Mouse (Mus musculus): ENCODE results near the gene Myo1a. TPM values are rescaled to one million over a fixed set of nuclear protein-coding genes. Genes with fewer than 3 reads are reported as not detected.
"Not testable (repeated sequence)": the region's sequence is repeated elsewhere in the genome, so short reads cannot be mapped to it uniquely, and the experiment has no call there.

Myo1a gene
- total RNA-seq, 2 experiments from 2014 or later = 0.18 to 0.53 TPM

DNA sequence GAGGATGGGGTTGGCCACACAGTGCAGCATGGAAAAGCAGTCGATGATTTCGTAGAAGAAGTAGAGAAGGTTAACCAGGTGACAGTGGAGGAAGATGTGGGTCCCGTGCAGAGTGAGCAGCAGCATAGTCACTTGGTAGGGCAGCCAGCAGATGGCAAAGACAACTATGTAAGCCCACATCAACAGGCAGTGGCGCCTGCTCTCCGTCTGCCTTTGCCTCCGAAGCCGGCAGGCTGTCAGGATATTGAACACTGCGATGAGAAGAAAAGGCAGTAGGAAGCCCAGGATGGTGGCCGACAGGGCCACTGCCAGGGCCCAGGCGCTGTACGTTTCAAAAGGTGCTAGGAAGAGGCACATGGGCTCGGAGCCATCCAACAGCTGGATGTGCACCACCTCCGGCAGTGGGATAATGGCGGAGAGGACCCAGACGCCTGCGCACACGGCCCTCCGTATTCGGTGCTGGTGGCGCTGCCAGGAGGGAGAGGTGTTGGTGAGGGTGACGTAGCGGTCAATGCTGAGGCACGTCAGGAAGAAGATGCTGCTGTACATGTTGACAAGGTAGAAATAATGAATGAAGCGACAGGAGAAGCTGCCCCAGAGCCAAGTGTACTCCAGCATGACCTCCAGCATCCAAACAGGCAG is 45.3 kb downstream of the Myo1a start:
- DNase-seq = no peak
- intact Hi-C loops (cut with DNase I; ENCODE audit: low total_unique reads) = no loop called here

DNA sequence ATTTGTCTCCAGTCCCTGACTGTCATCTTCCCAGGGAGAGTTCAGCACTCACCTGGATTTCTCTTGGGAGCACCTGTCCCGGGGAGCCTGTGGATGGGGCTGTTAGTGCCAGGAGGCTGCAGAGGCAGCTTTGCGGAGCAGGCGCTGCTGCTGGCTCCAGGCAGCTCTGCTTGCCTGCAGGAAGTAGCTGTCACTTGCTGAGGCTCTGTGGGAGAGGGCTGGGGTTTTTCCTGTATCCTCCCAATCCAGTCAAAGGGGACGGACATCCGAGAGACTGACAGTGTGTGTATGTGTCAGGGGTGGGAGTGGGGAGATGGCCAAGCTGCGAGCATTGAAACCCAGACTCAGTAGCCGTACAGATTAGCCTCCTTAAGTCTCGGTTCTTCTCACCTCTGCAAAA is 46.6 kb downstream of the Myo1a start, which contains the start of gene Gpr182:
Gpr182 (minus strand) TSS at position 185 of the 400 bp plus-strand sequence.
- DNase-seq = no peak
- intact Hi-C loops (cut with DNase I; ENCODE audit: low total_unique reads) = no loop called here

DNA sequence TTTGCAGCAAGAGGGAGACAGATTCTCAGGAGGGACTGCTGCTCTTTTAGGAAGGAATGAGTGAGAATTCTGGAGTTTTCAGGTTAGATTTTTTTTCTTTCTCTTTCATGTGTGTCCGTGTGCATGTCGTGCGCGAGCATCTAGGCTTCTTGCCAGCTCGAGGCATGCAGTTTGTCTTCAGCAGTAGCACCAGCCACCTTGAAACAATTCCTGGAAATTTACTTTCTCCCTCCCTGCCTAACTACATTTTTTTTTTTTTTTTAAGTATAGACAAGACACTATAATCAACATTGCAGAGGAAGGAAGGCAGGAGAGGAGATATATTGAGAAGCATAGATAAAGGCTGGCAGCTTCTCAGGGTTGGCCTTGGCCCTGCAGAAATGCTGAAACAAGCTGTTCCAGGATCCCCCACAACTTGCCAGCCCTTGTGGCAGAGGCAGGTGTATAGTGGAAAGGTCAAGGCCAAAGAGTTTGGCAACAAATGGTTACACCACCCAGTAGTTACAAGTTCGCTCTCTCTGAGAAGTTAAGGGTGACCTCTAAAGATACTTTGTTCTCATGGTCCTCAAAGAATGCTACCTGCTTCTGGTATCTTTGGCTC is 49.7 kb downstream of the Myo1a start:
- intact Hi-C loops (cut with DNase I; ENCODE audit: low total_unique reads) = no loop called here
- no peak for DNase-seq

DNA sequence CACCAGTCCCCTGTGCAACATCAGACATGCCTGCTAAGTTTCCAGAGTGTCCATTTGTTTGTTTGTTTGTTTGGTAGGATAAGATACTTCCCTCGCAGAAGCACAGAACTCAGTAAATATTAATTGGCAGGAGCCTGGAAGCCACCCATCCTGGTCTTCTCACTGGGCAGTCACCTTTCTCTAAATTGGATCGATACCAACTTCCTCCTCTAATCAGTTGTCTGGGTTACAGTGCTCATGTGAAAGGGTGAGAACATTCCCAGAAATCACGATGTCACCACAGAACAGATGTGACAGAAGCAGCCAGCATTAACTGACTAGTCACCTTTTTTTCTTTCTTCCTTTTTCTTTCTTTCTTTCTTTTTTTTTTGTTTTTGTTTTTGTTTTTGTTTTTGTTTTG is 50.3 kb downstream of the Myo1a start:
- intact Hi-C loops (cut with DNase I; ENCODE audit: low total_unique reads) = no loop called here

DNA sequence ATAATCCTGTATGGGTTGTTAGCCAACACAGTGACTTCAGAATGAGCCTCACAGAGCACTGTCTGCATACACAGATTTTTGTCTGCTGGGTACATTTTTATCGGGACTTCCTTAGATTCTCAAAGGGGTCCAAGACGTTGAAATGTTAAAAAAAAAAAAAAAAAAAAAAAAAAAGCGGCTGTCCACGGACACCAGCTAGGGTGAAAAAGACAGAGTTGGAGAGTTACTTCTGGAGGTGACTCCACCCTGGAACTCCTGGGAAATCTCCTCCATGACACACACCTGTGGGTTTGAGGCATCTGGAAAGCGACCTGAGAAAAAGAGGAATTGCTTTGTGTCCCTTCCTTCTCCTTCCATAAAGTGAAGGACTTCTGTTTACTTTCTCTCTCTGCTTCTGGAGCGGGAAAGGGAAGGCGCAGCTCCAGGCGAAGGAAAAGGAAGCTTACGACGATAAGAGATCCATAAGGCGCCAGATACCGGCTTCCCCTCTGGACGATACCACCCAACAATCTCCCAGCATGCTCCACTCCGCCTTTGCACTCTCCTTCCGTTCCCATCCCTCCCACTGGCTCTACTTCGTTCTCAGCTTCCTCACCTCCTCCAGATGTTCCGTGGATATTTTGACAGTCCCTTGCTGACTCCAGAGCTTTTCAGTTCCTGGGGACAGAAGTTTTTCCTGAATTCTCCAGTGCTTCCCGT is 50.9 kb downstream of the Myo1a start:
- intact Hi-C loops (cut with DNase I; ENCODE audit: low total_unique reads) = no loop called here
- no peak for DNase-seq

More for the DNA sequence above, 50.3 kb downstream of the Myo1a start:
- no peak for DNase-seq

DNA sequence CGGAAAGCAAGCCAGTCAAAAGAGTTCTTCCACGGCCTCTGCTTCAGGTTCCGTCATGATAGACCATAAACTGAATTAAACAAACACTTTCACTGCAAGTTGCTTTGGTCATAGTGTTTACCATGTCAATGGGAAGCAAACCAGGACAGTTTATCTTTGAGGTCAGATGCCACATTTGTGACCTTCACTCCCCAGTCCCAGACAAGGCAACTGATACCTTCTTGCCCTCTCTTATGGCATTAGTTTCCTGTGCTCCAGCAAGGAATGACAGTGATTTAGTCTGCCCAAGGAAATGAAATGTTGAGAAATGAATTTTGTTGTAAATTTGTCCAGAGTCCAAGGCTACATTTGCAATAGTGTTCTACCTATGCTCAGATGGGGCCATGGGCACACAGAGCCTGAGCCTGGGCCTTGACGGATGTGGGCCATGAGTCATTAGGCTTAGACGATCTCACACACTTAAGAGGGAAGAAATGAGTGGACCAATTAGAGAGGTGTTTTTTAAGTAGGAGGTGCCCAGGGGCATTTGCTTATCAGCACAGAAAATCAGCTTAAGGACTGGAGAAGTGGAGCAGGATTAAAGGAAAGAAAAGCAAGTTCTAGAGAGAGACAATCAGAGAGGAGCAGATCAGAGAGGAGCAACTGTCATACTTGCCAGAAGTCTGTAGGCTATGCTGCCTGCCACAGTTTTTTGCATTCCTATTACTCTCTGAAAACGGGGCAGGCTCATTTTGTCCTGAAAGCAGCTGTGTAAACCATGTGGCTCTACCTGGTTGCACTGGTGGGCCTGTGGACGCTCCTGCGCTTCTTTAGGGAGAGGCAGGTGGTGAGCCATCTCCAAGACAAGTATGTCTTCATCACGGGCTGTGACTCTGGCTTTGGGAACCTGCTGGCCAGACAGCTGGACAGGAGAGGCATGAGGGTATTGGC is 54.5 kb downstream of the Myo1a start, which contains the start of the genes Rdh1 and Rdh16f1:
Rdh1 (plus strand) TSS at position 541 of the 930 bp plus-strand sequence.
Rdh16f1 (plus strand) TSS at position 607 of the 930 bp plus-strand sequence.
- intact Hi-C loops (cut with DNase I; ENCODE audit: low total_unique reads) = no loop called here
- DNase-seq = no peak

GRCm38 (mm10) chr10:127762926-127763325 is 58.0 kb downstream of the Myo1a start:
- DNase-seq; intact Hi-C loops (cut with DNase I; ENCODE audit: low total_unique reads): not testable (repeated sequence)

- intact Hi-C loops (cut with DNase I; ENCODE audit: low total_unique reads) = no loop called here
- DNase-seq = no peak
Measured at GRCm38 (mm10) chr10:127763914-127764680, 59.1 kb downstream of the Myo1a start.

DNA sequence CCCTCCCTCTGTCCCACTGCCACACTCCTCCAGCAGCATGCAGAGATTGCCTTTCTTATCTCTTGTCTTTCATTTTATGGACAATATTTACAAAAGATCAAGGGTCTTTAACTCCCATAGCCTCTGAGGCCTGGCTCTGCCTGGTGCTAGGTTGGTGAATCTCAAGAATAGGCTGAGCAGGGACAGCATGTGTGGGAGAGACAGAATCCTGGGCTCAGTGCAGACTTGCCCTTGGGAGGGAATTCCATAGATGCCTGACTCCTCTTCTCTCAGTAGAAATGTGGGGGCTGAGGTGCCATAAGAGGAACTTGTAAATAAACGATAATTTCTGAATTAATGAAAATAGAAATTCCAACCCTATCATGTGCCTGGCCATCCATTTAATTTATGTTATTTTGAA is 61.6 kb downstream of the Myo1a start:
- DNase-seq = no peak
- intact Hi-C loops (cut with DNase I; ENCODE audit: low total_unique reads) = no loop called here

Other genes starting within 250 kb of the Myo1a start
- 100 to 1,000 TPM; 315 to 336 TPM for gene Stac3, start 203.5 kb upstream of the Myo1a start, total RNA-seq (2021)
- 10 to 100 TPM; 23.3 to 25.3 TPM for gene Ndufa4l2, start 190.2 kb upstream of the Myo1a start, total RNA-seq (2021)
- 10 to 100 TPM; 29.4 to 33.1 TPM for gene Shmt2, start 182.7 kb upstream of the Myo1a start, total RNA-seq (2021)
- 1 to 10 TPM; 1.3 to 1.5 TPM for gene Nxph4, start 170.6 kb upstream of the Myo1a start, total RNA-seq (2021)
- gene Lrp1, start 84.0 kb upstream of the Myo1a start, total RNA-seq (2021) = 100 to 1,000 TPM in 1 of 2 experiments, 10 to 100 TPM in 1; 73.8 to 101 TPM
- 10 to 100 TPM; 16.1 to 16.6 TPM for gene Stat6, start 62.2 kb upstream of the Myo1a start, total RNA-seq (2021)
- 1 to 10 TPM; 2.3 to 2.7 TPM for gene Nemp1, start 38.3 kb upstream of the Myo1a start, total RNA-seq (2021)
- 1 to 10 TPM; 4.9 to 5.5 TPM for gene Nab2, start 36.6 kb upstream of the Myo1a start, total RNA-seq (2021)
- not detected for gene Tac2, start 19.3 kb downstream of the Myo1a start, total RNA-seq (2021)
- 1 to 10 TPM; 4.7 to 4.9 TPM for gene Zbtb39, start 34.4 kb downstream of the Myo1a start, total RNA-seq (2021)
- under 1 TPM; 0.47 to 0.80 TPM for gene Gpr182, start 46.6 kb downstream of the Myo1a start, total RNA-seq (2021)
- under 1 TPM in 1 of 2 experiments, not detected in 1; 0.16 TPM for gene Rdh1, start 54.6 kb downstream of the Myo1a start, total RNA-seq (2021)
- gene Rdh16f1, start 54.6 kb downstream of the Myo1a start, total RNA-seq (2021) = under 1 TPM; 0.24 to 0.51 TPM
- under 1 TPM in 1 of 2 experiments, not detected in 1; 0.24 TPM for gene Rdh9, start 71.2 kb downstream of the Myo1a start, total RNA-seq (2021)
- not detected for gene Rdh16, start 96.0 kb downstream of the Myo1a start, total RNA-seq (2021)
- gene Rdh19, start 144.8 kb downstream of the Myo1a start, total RNA-seq (2021) = not detected
- gene Rdh16f2, start 161.3 kb downstream of the Myo1a start, total RNA-seq (2021) = not detected
- gene Rdh7, start 183.6 kb downstream of the Myo1a start, total RNA-seq (2021) = not detected
- gene Sdr9c7, start 193.3 kb downstream of the Myo1a start, total RNA-seq (2021) = not detected

Data from gastrocnemius, postnatal 14 days (tissue).